Mouse (Mus musculus) heart, postnatal 0 days (tissue): Measurements from ENCODE around the gene Mbnl2. TPM values are rescaled to one million over a fixed set of nuclear protein-coding genes. Genes with fewer than 3 reads are reported as not detected.

Experiments used
- ATAC-seq: fragments of 200-750 bp; cut with Nextera tagmentation; 2 replicates; pipeline ENCODE4 v1.8.0; 2017; ENCODE audit warnings: low read depth, moderate number of reproducible peaks, moderate library complexity; ENCODE audit not compliant: insufficient read depth
- DNase-seq: peaks from one replicate; pipeline ENCODE4 v3.0.0-alpha.2; 2016; ENCODE audit warnings: low spot score
- H3K27ac ChIP-seq: fragments of 300-500 bp; sonication (generic); 2 replicates; pipeline ENCODE4 v1.5.1; 2014; ENCODE audit warnings: low read depth, mild to moderate bottlenecking
- H3K27me3 ChIP-seq: fragments of 300-500 bp; sonication (generic); 2 replicates; pipeline ENCODE4 v1.6.1; 2014; ENCODE audit warnings: low read length, mixed read lengths; ENCODE audit not compliant: control insufficient read depth, insufficient read depth
- H3K36me3 ChIP-seq: fragments of 300-500 bp; sonication (generic); replicated peaks from 2 replicates; pipeline ENCODE4 v1.6.1; 2014; ENCODE audit warnings: low read length, mixed read lengths; ENCODE audit not compliant: control insufficient read depth, insufficient read depth
- H3K4me1 ChIP-seq: fragments of 300-500 bp; sonication (generic); 2 replicates; pipeline ENCODE4 v1.6.1; 2014; ENCODE audit warnings: antibody characterized with exemption; ENCODE audit not compliant: control insufficient read depth, insufficient read depth
- H3K4me2 ChIP-seq: fragments of 300-500 bp; sonication (generic); 2 replicates; pipeline ENCODE4 v1.6.1; 2014; ENCODE audit warnings: low read depth, mild to moderate bottlenecking, low read length, moderate library complexity
- H3K4me3 ChIP-seq: fragments of 300-500 bp; sonication (generic); 2 replicates; pipeline ENCODE4 v1.5.1; 2014; ENCODE audit warnings: low read depth, low read length
- H3K9ac ChIP-seq: fragments of 300-500 bp; sonication (generic); replicated peaks from 2 replicates; pipeline ENCODE4 v1.6.1; 2014; ENCODE audit warnings: low read depth, low read length, mixed read lengths
- H3K9me3 ChIP-seq: fragments of 300-500 bp; sonication (generic); replicated peaks from 2 replicates; pipeline ENCODE4 v1.6.1; 2016; ENCODE audit warnings: low read length; ENCODE audit not compliant: control insufficient read depth
- CTCF ChIP-seq: IDR thresholded peaks from 2 replicates; pipeline ENCODE4 v1.5.1; 2016; ENCODE audit warnings: antibody characterized with exemption, control low read depth, low read depth
- EP300 ChIP-seq: IDR thresholded peaks from 2 replicates; pipeline ENCODE4 v1.6.1; 2016; ENCODE audit warnings: antibody characterized with exemption, low read depth
- WGBS: fragments of 180-500 bp; shearing (Covaris S2); extraction: QIAGEN DNeasy Blood & Tissue Kit; methylation state at CpG from one replicate; pipeline ENCODE4 v1.1.7; 2014; 5-methylcytosine and 5-hydroxymethylcytosine counted together
- polyA plus RNA-seq: library from polyadenylated mRNA; unstranded; fragments of >200 nt; fragmentation: Nextera tagmentation; extraction: Ambion mirVana; gene quantifications from 2 replicates; pipeline ENCODE4 v1.2.1, GENCODE M21; 2015
- total RNA-seq: library from RNA; depleted of rRNA; stranded (reverse); fragments of >200 nt; gene quantifications from 2 replicates; pipeline ENCODE4 v1.2.3, GENCODE M21; 2014; ENCODE audit warnings: low replicate concordance

Gene Mbnl2
- total and polyA plus RNA-seq, 2 experiments from 2014 or later, result 137 to 288 TPM

GRCm38 (mm10) chr14:120433931-120434398 is 158.5 kb downstream of the Mbnl2 start:
- Histone ChIP-seq H3K36me3 (peaks cover 29% of the 10 kb centered on the region), H3K4me2 (no peak overlapping the region), H3K9ac (no peak overlapping the region), H3K9me3 (no peaks in the 10 kb centered on the region), H3K4me3 (no peak overlapping the region), H3K27me3 (no peaks in the 10 kb centered on the region), H3K4me1 (no peaks in the 10 kb centered on the region), H3K27ac (no peak overlapping the region)
- 75% methylated on average over 8 of the region's 8 CpGs for WGBS
- no peak for DNase-seq
- TF ChIP-seq EP300 (no peak), CTCF (no peak)
- ATAC-seq, result no peak

- TF ChIP-seq CTCF, result no peak
- no peak for TF ChIP-seq EP300
- ATAC-seq (no peak), DNase-seq (no peak)
- Histone ChIP-seq H3K4me1 (no peaks in the 10 kb centered on the region), H3K36me3 (peaks cover 22% of the 10 kb centered on the region), H3K4me2 (no peak overlapping the region), H3K4me3 (no peak overlapping the region), H3K9me3 (no peaks in the 10 kb centered on the region), H3K27ac (no peak overlapping the region), H3K9ac (no peak overlapping the region), H3K27me3 (no peaks in the 10 kb centered on the region)
- WGBS, result 92% methylated on average over 1 of the region's 1 CpGs
Observed at GRCm38 (mm10) chr14:120434831-120435230, 159.4 kb downstream of the Mbnl2 start.

- H3K27ac ChIP-seq, result no peak overlapping the region
- DNase-seq, result no peak
- 0 out of 2 replicates have a peak, but pooled peaks cover 7% of the 10 kb centered on the region for H3K36me3 ChIP-seq
- H3K4me1 ChIP-seq, result no peaks in the 10 kb centered on the region
- H3K9me3 ChIP-seq, result no peaks in the 10 kb centered on the region
- no peak for ATAC-seq
- TF ChIP-seq CTCF, result no peak
- no peak for TF ChIP-seq EP300
- H3K27me3 ChIP-seq, result no peaks in the 10 kb centered on the region
- H3K4me2 ChIP-seq, result no peak overlapping the region
- no peak overlapping the region for H3K9ac ChIP-seq
- no peak overlapping the region for H3K4me3 ChIP-seq
Observed at GRCm38 (mm10) chr14:120440716-120441115, 165.2 kb downstream of the Mbnl2 start.

GRCm38 (mm10) chr14:120441256-120441655 is 165.8 kb downstream of the Mbnl2 start:
- no peak for TF ChIP-seq CTCF
- TF ChIP-seq EP300, result no peak

GRCm38 (mm10) chr14:120441836-120442235 is 166.4 kb downstream of the Mbnl2 start:
- no peaks in the 10 kb centered on the region for H3K9me3 ChIP-seq
- DNase-seq (no peak), ATAC-seq (no peak)
- no peaks in the 10 kb centered on the region for H3K4me1 ChIP-seq
- no peak overlapping the region for H3K27ac ChIP-seq
- H3K27me3 ChIP-seq, result no peaks in the 10 kb centered on the region
- no peak overlapping the region for H3K4me3 ChIP-seq
- TF ChIP-seq EP300 (no peak), CTCF (no peak)
- 0 out of 2 replicates have a peak, but pooled peaks cover 6% of the 10 kb centered on the region for H3K36me3 ChIP-seq
- H3K9ac ChIP-seq, result no peak overlapping the region
- 84% methylated on average over 13 of the region's 13 CpGs for WGBS
- H3K4me2 ChIP-seq, result no peak overlapping the region

More at GRCm38 (mm10) chr14:120441256-120441655, 165.8 kb downstream of the Mbnl2 start:
- Histone ChIP-seq H3K36me3 (0 out of 2 replicates have a peak, but pooled peaks cover 7% of the 10 kb centered on the region), H3K9me3 (no peaks in the 10 kb centered on the region), H3K27ac (no peak overlapping the region), H3K4me3 (no peak overlapping the region), H3K4me1 (no peaks in the 10 kb centered on the region), H3K4me2 (no peak overlapping the region), H3K9ac (no peak overlapping the region), H3K27me3 (no peaks in the 10 kb centered on the region)
- DNase-seq (no peak), ATAC-seq (no peak)
- 80% methylated on average over 4 of the region's 4 CpGs for WGBS

DNA sequence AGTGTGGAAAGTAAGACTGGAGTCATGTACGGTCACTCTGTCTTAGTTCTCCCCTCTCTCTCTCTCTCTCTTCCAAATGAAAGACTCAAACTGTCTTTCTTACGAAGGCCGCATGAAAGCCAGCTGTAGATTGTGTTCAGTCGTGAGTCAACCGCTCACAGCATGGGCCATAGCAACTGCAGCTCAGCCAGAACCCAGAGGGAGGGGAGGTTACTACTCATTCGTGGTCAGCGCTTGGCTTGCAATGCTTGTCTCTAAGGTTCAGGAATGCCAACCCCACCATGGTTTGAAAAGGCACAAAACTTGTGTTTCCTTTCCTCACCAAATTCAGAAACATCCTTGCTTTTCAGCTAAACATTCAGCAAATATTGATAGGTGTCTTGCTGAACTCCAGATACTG is 178.8 kb downstream of the Mbnl2 start:
- no peaks in the 10 kb centered on the region for H3K36me3 ChIP-seq
- no peak overlapping the region for H3K9ac ChIP-seq
- 92% methylated on average over 7 of the region's 7 CpGs for WGBS
- TF ChIP-seq CTCF (no peak), EP300 (no peak)
- no peak for DNase-seq
- H3K4me3 ChIP-seq, result no peak overlapping the region
- no peak overlapping the region for H3K27ac ChIP-seq
- H3K4me1 ChIP-seq, result no peaks in the 10 kb centered on the region
- no peaks in the 10 kb centered on the region for H3K9me3 ChIP-seq
- H3K4me2 ChIP-seq, result no peak overlapping the region
- H3K27me3 ChIP-seq, result no peaks in the 10 kb centered on the region
- ATAC-seq, result no peak
